Mouse (Mus musculus): ENCODE results near the gene Efna5.

Gene Efna5

GRCm38 (mm10) chr17:62786602-62786907 lies 94.6 kb downstream of the Efna5 start:
- peak; percentile 71 for DNase-seq

DNA sequence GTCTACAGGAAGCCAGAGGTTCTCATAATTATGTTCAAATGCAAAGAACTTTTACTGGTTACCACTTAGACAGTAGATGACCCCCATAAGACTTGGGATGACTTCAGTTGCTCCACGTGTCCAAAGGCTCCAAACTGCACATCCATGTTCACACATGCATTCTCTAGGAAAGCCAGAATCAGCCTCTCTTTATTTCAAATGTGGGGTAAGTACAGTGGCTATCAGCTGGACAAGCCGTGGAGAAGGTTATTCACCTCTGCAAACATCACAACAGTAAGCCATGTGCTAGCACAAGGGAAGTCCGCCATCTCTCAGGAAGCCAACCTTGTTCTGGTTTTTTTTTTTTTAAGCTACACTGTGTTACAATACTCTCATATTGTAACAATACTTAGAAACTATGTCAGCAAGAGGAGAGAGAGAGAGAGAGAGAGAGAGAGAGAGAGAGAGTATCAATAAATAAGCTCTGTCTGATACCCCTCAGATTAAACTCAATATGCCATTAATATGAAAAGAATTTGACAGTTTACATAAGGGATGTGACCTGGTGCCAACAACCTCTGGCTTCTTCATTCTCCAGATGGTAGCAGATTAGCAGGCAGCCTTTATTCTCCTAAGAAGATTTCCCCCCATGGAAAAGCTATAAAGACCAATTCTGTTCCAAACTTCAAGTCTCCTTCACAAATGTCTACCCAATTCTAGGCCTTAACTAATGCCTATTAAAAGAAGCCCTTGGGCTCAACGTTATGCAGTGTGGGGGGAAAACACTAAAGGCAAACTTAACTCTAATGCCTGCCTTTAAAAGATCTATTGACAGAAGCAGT lies 95.1 kb downstream of the Efna5 start:
- DNase-seq = peak; percentile 71

GRCm38 (mm10) chr17:62784274-62785171 lies 96.6 kb downstream of the Efna5 start:
- DNase-seq = peak; percentile 88

DNA sequence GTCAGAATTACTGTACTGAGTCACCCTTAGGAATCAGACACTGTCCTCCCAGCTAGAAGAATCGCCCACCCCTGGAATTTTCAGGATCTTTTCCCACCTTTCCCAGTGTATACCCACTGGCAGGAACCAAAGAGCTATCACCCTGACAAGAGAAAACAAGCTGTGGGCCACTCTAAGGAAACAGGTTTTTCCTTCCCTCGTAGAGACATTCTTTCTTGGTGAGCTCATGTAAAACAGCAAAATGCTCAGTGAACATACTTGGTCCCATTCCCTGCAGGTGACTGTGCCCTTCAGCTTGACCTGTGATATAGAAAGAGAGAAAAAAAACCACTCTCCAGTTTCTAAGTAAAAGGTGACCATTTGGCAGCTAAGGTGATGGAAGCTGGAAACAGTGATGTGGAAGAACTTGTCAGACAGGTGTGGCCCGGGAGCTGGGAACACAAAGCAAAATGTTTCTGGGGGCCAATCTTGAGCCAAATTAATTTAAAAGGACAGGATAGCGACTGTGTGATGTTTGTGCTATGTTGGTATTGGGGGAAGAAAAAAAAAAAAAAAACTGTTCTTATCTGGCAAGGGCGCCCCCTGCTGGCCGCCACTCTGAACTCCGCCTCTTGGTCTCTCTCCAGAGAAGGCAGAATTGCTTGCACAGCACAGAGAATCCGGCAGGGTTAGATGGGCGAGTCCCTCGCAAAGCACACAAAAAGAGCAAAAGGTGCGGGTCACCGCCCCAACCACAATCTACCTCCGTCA lies 97.4 kb downstream of the Efna5 start:
- DNase-seq = peak; percentile 95

DNA sequence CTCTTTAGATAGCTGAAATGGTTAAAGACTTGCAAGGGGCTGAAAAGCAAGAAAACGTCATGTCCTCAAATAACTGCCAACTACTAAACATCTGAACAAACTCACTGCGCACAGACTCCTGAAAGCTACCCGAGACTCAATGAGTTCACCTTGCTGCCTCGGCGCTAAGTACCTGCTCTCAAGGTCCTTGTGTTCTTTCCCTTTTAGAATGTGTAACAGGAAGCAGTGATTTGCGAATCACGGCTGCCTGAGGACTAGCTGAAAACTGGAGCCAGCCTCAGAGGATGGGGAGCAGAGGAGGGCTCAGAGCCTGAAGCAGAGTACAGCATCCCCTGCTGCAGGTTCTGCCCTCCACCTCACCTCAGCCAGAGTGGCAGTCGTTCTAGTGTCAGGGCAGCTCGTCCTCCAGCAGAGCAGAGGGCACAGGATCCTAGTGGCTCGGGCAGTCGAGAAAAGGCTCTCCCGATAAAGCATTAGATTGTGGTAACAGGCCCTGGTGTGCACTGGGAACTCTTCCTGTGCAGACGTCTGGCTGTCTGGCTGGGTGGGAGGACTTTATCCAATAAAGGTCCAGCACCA lies 98.2 kb downstream of the Efna5 start:
- peak; percentile 95 for DNase-seq

DNA sequence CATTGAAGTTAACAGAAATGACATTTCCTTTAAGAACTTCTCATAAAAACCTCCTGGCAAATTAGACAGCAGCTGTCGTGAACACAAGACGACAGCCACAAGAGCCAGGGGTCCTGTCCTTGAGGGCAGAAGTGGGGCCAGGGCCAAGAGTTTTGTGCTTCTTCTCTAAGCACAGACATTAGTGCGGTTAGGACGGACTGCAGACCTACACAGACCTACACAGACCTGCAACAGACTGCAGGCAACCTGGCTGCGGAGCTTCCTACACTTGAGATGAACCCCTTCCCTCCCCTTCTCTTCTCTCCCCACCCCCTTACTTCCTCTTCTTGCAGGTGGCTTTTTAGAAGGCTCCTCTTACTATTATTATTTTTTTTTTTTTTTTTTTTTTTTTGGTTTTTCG lies 100.0 kb downstream of the Efna5 start:
- peak; percentile 81 for DNase-seq

DNA sequence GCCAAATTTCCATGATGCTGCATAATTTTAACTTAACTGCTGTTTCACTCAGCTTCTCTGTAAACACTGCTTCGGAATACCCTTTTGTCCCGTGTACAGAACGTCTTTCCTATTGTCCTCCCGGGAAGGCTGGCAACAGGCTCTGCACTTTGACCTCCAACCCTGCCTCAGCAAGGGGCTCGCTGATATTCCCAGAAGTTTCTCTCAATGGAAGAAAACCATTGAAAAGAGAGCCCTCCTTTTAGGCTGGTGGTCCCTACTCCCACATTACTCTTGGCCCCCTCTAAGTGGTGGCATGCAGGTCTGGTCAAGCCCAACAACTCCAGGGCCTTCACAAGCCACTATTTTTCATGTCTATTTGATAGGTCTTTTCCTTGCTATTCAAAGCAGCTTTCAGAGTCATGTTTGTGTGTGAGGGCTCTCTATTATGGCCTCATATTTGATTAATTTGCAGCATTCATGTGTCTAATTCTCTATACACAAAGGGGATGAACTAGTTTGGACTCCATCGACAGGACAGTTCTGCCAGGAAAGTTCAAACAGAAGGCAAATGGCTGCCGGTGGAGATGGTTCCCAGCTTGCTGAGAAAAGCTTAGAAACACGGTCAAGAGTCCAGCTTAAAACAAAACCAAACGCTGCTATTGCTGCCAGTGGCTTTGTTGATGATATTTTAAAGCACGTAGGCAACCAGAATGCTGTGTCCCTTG lies 103.1 kb downstream of the Efna5 start:
- peak; percentile 83 for DNase-seq

- DNase-seq = peak; percentile 78
These were observed 104.4 kb downstream of the Efna5 start for GRCm38 (mm10) chr17:62776710-62777109.

DNA sequence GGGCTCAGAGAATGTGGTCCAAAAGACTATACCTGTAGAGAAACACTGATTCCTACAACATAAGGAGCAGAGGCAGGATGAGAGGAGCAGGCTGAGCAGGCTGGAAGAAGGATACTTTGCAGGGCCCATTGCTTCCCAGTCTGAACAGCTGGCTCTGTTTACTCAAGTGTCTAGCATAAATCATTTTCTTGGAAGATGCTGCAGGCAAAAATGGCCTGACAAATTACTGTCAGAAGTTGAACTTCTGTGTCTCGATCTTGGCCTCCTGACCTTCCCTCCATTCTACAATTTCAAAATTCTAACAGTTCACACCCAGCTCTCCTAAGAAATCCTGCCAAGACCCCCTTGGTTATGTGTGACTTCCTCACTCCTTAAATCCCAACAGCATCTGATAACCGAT lies 105.1 kb downstream of the Efna5 start:
- peak; percentile 85 for DNase-seq

- peak; percentile 86 for DNase-seq
These were observed 105.7 kb downstream of the Efna5 start for GRCm38 (mm10) chr17:62775401-62775800.

DNA sequence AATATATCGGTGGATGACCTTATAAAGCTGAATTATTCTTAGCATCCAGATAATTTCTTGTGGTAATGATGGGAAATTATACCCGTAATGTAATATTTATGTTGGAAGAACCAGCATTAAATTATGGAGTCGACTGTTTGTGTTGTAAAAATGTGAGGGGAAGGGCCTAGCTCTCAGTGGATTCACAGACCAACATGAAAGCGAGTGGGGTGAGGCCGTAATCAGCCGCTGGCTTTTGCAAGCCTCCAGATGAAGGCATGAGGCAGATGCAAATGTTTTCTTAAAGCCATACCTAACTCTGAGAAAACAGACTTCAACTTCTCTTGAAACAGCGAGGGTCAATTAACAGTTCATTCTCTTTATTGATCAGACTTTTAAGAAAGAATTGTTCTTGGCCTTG lies 106.4 kb downstream of the Efna5 start:
- DNase-seq = peak; percentile 73

DNA sequence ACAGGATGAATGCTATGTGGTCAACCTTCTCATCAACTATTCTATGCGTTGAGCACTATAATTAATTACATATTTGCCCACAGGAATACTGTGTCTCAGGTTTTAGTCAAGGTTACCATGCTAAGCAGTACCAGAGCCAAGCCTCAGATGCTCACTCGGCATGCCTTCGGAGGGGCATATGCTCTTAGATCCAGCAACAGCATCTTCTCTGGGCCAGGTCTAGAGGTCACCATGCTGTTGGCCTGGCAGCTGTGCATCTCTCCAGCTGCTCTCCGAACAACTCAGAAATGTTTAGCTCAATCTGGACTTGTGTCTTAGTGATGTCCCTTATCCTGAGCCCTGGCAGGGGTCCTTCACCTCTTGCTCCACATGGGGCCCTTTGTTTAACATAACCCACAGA lies 114.4 kb downstream of the Efna5 start:
- peak; percentile 56 for DNase-seq

DNA sequence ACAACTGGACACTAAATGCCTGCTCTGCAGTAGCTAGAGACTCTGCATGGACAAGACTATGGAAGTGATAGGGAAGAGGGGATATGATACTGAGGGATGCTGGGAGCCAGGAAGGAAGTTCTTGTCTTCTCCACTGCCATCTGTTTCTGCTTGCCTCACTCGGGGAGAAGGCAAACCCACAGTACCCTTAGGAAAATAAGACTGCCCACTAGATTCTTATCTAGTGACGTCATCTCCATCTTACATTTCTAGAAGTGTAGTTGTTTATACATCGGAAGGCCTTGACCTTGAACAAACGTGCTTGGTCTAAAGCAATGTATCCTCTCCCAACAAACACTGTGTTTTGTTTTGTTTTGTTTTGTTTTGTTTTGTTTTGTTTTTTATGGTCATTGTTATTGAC lies 116.0 kb downstream of the Efna5 start:
- peak; percentile 16 for DNase-seq

- peak; percentile 81 for DNase-seq
These were observed 124.2 kb downstream of the Efna5 start for GRCm38 (mm10) chr17:62756951-62757350.

DNA sequence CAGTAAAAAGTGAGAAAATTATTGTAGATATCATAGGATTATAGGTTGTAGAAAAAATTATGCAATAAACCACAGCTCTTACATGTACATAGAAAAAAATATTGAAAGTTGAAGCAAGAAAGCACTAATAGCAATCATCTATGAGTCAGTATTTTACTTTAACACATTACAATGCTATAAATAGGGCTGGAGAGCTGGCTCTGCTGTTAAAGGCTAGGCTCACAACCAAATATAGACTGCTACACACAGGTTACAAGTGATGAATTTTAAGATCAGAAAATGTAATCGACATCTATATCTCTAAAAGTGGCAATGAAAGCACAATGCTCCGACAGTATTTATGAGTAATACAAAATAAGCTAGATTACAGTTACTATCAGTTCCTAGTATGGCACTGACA lies 125.5 kb downstream of the Efna5 start:
- peak; percentile 33 for DNase-seq

GRCm38 (mm10) chr17:62754638-62755037 lies 126.5 kb downstream of the Efna5 start:
- DNase-seq = peak; percentile 8

DNA sequence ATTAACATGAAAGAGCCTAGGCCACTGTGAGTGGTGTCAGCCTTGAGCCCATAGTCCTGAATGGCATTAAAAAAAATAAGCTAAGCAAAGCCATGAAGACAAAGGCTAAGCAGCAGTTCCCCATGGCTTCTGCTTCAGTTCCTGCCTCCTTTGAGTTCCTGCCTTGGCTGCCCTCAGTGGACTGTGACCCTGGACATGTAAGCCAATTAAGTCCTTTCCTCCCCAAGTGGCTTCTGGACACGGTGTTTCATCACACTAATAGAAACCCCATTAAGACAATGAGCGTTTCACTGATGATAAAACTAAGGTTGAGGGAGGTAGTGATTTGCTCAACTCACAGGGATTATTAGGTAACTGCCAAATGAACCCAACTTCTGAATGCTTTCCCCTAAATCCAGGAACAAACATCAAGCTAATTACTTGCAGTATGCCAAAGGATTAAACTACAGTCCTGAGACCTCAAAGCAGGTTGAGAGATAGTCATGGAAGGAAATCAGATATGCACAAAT lies 128.7 kb downstream of the Efna5 start:
- DNase-seq = peak; percentile 79

GRCm38 (mm10) chr17:62750647-62751046 lies 130.5 kb downstream of the Efna5 start:
- peak; percentile 4 for DNase-seq

DNA sequence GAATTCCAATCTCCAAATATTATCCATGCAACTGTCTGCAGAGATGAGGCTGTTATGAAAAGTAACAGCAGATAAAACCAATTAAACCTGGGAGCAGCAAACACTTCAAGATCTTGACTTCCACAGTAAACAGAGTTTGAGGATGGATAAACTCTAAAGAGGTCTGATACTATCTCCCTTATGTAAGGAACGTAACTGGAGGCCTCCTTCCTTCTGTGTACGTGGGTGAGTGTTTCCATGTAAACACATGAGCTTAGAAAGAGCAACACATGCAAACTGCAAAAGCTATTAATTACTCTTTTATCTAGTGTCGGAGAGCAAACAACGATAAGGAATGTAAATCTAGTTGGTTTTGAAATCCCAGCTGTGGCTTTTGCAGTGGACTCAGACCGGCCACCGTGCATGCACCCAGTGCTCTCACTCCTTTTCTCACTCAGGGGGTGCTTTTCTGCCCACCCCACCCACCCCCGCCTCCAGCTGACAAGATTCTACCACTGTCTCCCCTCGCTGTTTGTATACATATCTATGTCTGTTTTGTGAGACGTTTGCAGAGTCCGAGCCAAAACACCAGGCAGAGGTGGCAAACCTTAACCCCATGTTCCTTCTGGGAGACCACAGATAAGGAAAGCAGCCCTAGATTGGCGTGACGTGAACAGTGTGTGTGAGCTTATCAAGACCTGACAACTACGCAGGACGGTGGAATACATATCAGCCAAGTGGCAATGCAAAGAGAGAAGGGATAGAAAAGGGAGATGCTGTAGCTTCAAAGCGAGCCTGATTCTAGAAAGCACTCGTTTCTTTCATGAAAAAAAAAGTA lies 132.1 kb downstream of the Efna5 start:
- peak; percentile 79 for DNase-seq

DNA sequence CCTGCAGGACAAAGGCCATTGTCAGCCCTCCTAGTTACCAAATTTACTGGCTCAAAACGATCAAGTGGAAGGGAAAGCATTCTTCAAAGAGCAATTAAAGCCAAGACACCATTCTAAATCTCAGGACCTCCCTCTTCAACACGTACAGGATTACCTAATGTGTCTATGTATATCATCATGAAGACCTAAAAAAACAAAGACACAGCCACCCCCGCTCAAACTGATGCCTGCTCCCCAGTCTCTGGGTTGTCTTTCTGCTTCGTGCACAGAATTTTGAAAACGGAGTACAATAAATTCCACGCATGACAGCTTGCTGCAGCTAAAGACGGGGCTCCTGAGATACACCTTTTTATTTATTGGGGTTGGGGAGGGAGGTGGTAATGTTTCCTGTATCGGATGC lies 133.7 kb downstream of the Efna5 start:
- DNase-seq = peak; percentile 45

GRCm38 (mm10) chr17:62746827-62747226 lies 134.3 kb downstream of the Efna5 start:
- peak; percentile 83 for DNase-seq

Data from heart, adult 11 months (tissue).